Mouse (Mus musculus) adrenal gland, adult 2 months (tissue): ENCODE measurements around the gene Aldoart1. TPM values are rescaled to one million over a fixed set of nuclear protein-coding genes. Genes with fewer than 3 reads are reported as not detected.

Experiments used
- DNase-seq: peaks from one replicate; pipeline ENCODE4 v3.0.0; 2021
- long read RNA-seq: library from polyadenylated mRNA; stranded (forward); transcript quantifications from one replicate; pipeline ENCODE4 v2.0.0, GENCODE M21; 2021
- polyA plus RNA-seq: library from polyadenylated mRNA; depleted of rRNA; stranded (reverse); fragments of >200 nt; gene quantifications from 2 replicates; pipeline ENCODE4 v1.2.3, GENCODE M21; 2012; rRNA removed
- total RNA-seq, 2 experiments: library from RNA; stranded (reverse); gene quantifications; 2 replicates each; pipeline ENCODE4 v1.2.3; 2021

Gene Aldoart1
- total RNA-seq (not detected), polyA plus RNA-seq (not detected in 2 replicates)
- long read RNA-seq = 0 reads

GRCm38 (mm10) chr4:72852534-72852933 is at the start of gene Aldoart1:
Aldoart1 (minus strand) TSS chr4:72852634.
- no peak for DNase-seq

- no peak for DNase-seq
These were observed 49.1 kb upstream of the Aldoart1 start for GRCm38 (mm10) chr4:72901566-72901965.

- no peak for DNase-seq
These were observed 13.1 kb upstream of the Aldoart1 start for GRCm38 (mm10) chr4:72865371-72866075.

GRCm38 (mm10) chr4:72844276-72844675 is 8.2 kb downstream of the Aldoart1 start:
- no peak for DNase-seq

GRCm38 (mm10) chr4:72843025-72843424 is 9.4 kb downstream of the Aldoart1 start:
- no peak for DNase-seq

- DNase-seq = no peak
These were observed 16.0 kb downstream of the Aldoart1 start for GRCm38 (mm10) chr4:72836430-72836829.

- DNase-seq = no peak
These were observed 17.0 kb downstream of the Aldoart1 start for GRCm38 (mm10) chr4:72835400-72835799.

- no peak for DNase-seq
These were observed 51.6 kb downstream of the Aldoart1 start for GRCm38 (mm10) chr4:72800816-72801215.
